ENCODE assay signal across 13 mouse cellular contexts in genomic region chr5:113791197-113792095, GRCm38 (mm10). TPM values are rescaled to one million over a fixed set of nuclear protein-coding genes. Genes with fewer than 3 reads are reported as not detected.
DNase-seq lines count a peak whose midpoint lies in the region; ATAC-seq lines count a peak whose summit lies in the region.
"Had no signal": no experiment of that assay in that cellular context is flagged by ENCODE, and none has a peak within 500 bp of the region (broad histone marks: within the 10 kb centered on the region; RNA-seq: fewer than 3 reads in every experiment).

No protein-coding gene starts in this region.

- no peak overlapping the region for H3K4me3 ChIP-seq in kidney, embryonic 14.5 days (ENCODE audit: low read length)
- no peak overlapping the region for H3K4me3 ChIP-seq in embryonic facial prominence, embryonic 10.5 days
- no peak overlapping the region for H3K4me3 ChIP-seq in liver, embryonic 15.5 days (replicated peaks)
- H3K4me3 ChIP-seq: gastrocnemius, adult 2 months; left cerebral cortex, adult 2 months had no signal

- H3K27me3 ChIP-seq in kidney, embryonic 14.5 days (ENCODE audit: control insufficient read depth, insufficient read depth, low read length), result no peaks in the 10 kb centered on the region
- H3K27me3 ChIP-seq in embryonic facial prominence, embryonic 10.5 days (replicated peaks; ENCODE audit: low read depth, poor library complexity, severe bottlenecking), result peaks cover 12% of the 10 kb centered on the region; the same call in 1 of the 2 replicates
- H3K27me3 ChIP-seq in liver, embryonic 15.5 days, result no peaks in the 10 kb centered on the region

- no peak overlapping the region for H3K4me2 ChIP-seq in kidney, embryonic 14.5 days (replicated peaks; ENCODE audit: low read depth, low read length)
- no peak overlapping the region for H3K4me2 ChIP-seq in liver, embryonic 15.5 days

- peaks cover 31% of the 10 kb centered on the region for H3K4me1 ChIP-seq in kidney, embryonic 14.5 days (ENCODE audit: control insufficient read depth, insufficient read depth, low read length)
- H3K4me1 ChIP-seq in embryonic facial prominence, embryonic 10.5 days, result peaks cover 84% of the 10 kb centered on the region
- H3K4me1 ChIP-seq in liver, embryonic 15.5 days (replicated peaks), result peaks cover 26% of the 10 kb centered on the region

- H3K27ac ChIP-seq in kidney, embryonic 14.5 days (ENCODE audit: low read depth, low read length), result peak overlapping the region; percentile 18; the same call in 1 of the 2 replicates
- H3K27ac ChIP-seq in embryonic facial prominence, embryonic 10.5 days (replicated peaks), result peak overlapping the region; percentile 61
- 0 out of 2 replicates have a peak overlapping the region, but pooled peaks have one; percentile 6 for H3K27ac ChIP-seq in liver, embryonic 15.5 days (replicated peaks)
- H3K27ac ChIP-seq: gastrocnemius, adult 2 months; left cerebral cortex, adult 2 months had no signal

- no peak for ATAC-seq in kidney, embryonic 14.5 days (ENCODE audit: low FRiP score, low TSS enrichment)
- no peak for ATAC-seq in liver, embryonic 15.5 days (ENCODE audit: insufficient read depth)

- no peaks in the 10 kb centered on the region for H3K9me3 ChIP-seq in kidney, embryonic 14.5 days (ENCODE audit: control insufficient read depth, low read length)
- H3K9me3 ChIP-seq in embryonic facial prominence, embryonic 10.5 days, result no peaks in the 10 kb centered on the region
- no peaks in the 10 kb centered on the region for H3K9me3 ChIP-seq in liver, embryonic 15.5 days (replicated peaks)
- H3K9me3 ChIP-seq: G1E had no signal

- peaks cover 5% of the 10 kb centered on the region; the same call in 1 of the 2 replicates for H3K36me3 ChIP-seq in kidney, embryonic 14.5 days (ENCODE audit: control insufficient read depth, insufficient read depth, low read length)
- H3K36me3 ChIP-seq in embryonic facial prominence, embryonic 10.5 days (replicated peaks), result peaks cover 34% of the 10 kb centered on the region
- no peaks in the 10 kb centered on the region for H3K36me3 ChIP-seq in liver, embryonic 15.5 days (replicated peaks)
- H3K36me3 ChIP-seq: G1E had no signal

- no peak overlapping the region for H3K9ac ChIP-seq in kidney, embryonic 14.5 days (ENCODE audit: low read depth, low read length)
- no peak overlapping the region for H3K9ac ChIP-seq in liver, embryonic 15.5 days

- DNase-seq in kidney, adult 18-20 months, result no peak
- no peak for DNase-seq in embryonic facial prominence, embryonic 10.5 days (ENCODE audit: low spot score)
- DNase-seq in kidney, postnatal 10 days, result peak; percentile 58
- DNase-seq in heart, postnatal 36 days, result no peak
- DNase-seq in layer of hippocampus, adult 9-11 months, result no peak
- no peak for DNase-seq in layer of hippocampus, postnatal 10 days (ENCODE audit: low spot score in 2 of 2)
- DNase-seq: cerebellum, adult 8-10 months; gastrocnemius, adult 2 months; right cerebral cortex, adult 18-20 months had no signal

- intact Hi-C loops in heart, postnatal 36 days (cut with DNase I), result no loop called here

- 77% methylated on average over 16 of the region's 16 CpGs for WGBS in kidney, embryonic 14.5 days
- 85% methylated on average over 16 of the region's 16 CpGs for WGBS in embryonic facial prominence, embryonic 10.5 days
- 54% methylated on average over 16 of the region's 16 CpGs for WGBS in liver, embryonic 15.5 days (ENCODE audit: insufficient replicate concordance)

RNA-seq across cellular contexts. Expression of gene Tmem119, which starts 8.9 kb away (rescaled TPM):
- 17.6 and 24.8 TPM in 2 replicates for polyA plus RNA-seq in kidney, embryonic 14.5 days (2014; fragmentation: Nextera tagmentation; extraction: Ambion mirVana)
- polyA plus RNA-seq in embryonic facial prominence, embryonic 10.5 days (2016; fragmentation: Nextera tagmentation; extraction: Ambion mirVana), result 72.7 and 83.3 TPM in 2 replicates
- polyA plus RNA-seq in liver, embryonic 15.5 days (2015; fragmentation: Nextera tagmentation; extraction: Ambion mirVana), result 4.0 and 4.2 TPM in 2 replicates
- 1 to 10 TPM; 5.6 to 5.9 TPM for total RNA-seq in heart, postnatal 36 days (2021)
- total RNA-seq in layer of hippocampus, postnatal 10 days (2021), result 10 to 100 TPM; 11.7 to 13.1 TPM

RNA-seq across cellular contexts. Expression of gene Iscu, which starts 18.9 kb away (rescaled TPM):
- 106 and 129 TPM in 2 replicates for polyA plus RNA-seq in kidney, embryonic 14.5 days (2014; fragmentation: Nextera tagmentation; extraction: Ambion mirVana)
- polyA plus RNA-seq in embryonic facial prominence, embryonic 10.5 days (2016; fragmentation: Nextera tagmentation; extraction: Ambion mirVana), result 99.7 and 103 TPM in 2 replicates
- polyA plus RNA-seq in liver, embryonic 15.5 days (2015; fragmentation: Nextera tagmentation; extraction: Ambion mirVana), result 79.1 and 85.3 TPM in 2 replicates
- 100 to 1,000 TPM; 164 to 172 TPM for total RNA-seq in heart, postnatal 36 days (2021)
- total RNA-seq in layer of hippocampus, postnatal 10 days (2021), result 10 to 100 TPM; 71.0 to 77.5 TPM

RNA-seq across cellular contexts. Expression of gene Sart3, which starts 19.1 kb away (rescaled TPM):
- 30.0 and 53.0 TPM in 2 replicates for polyA plus RNA-seq in kidney, embryonic 14.5 days (2014; fragmentation: Nextera tagmentation; extraction: Ambion mirVana)
- polyA plus RNA-seq in embryonic facial prominence, embryonic 10.5 days (2016; fragmentation: Nextera tagmentation; extraction: Ambion mirVana), result 79.0 and 80.9 TPM in 2 replicates
- polyA plus RNA-seq in liver, embryonic 15.5 days (2015; fragmentation: Nextera tagmentation; extraction: Ambion mirVana), result 17.5 and 20.7 TPM in 2 replicates
- 10 to 100 TPM; 12.4 to 16.6 TPM for total RNA-seq in heart, postnatal 36 days (2021)
- total RNA-seq in layer of hippocampus, postnatal 10 days (2021), result 10 to 100 TPM; 36.7 to 48.2 TPM

RNA-seq across cellular contexts. Expression of gene Selplg, which starts 41.0 kb away (rescaled TPM):
- 1.2 and 1.4 TPM in 2 replicates for polyA plus RNA-seq in kidney, embryonic 14.5 days (2014; fragmentation: Nextera tagmentation; extraction: Ambion mirVana)
- polyA plus RNA-seq in embryonic facial prominence, embryonic 10.5 days (2016; fragmentation: Nextera tagmentation; extraction: Ambion mirVana), result 0.58 and 0.83 TPM in 2 replicates
- 13.2 and 15.3 TPM in 2 replicates for polyA plus RNA-seq in liver, embryonic 15.5 days (2015; fragmentation: Nextera tagmentation; extraction: Ambion mirVana)
- total RNA-seq in heart, postnatal 36 days (2021), result 1 to 10 TPM; 3.1 to 4.6 TPM
- total RNA-seq in layer of hippocampus, postnatal 10 days (2021), result 10 to 100 TPM; 12.1 to 12.9 TPM

RNA-seq across cellular contexts. Expression of gene Ficd, which starts 55.8 kb away (rescaled TPM):
- 2.2 and 4.3 TPM in 2 replicates for polyA plus RNA-seq in kidney, embryonic 14.5 days (2014; fragmentation: Nextera tagmentation; extraction: Ambion mirVana)
- polyA plus RNA-seq in embryonic facial prominence, embryonic 10.5 days (2016; fragmentation: Nextera tagmentation; extraction: Ambion mirVana), result 3.6 and 4.0 TPM in 2 replicates
- polyA plus RNA-seq in liver, embryonic 15.5 days (2015; fragmentation: Nextera tagmentation; extraction: Ambion mirVana), result 2.6 and 2.8 TPM in 2 replicates
- total RNA-seq in heart, postnatal 36 days (2021), result 1 to 10 TPM; 7.2 to 8.1 TPM
- total RNA-seq in layer of hippocampus, postnatal 10 days (2021), result 1 to 10 TPM; 8.2 to 9.4 TPM

Comparison
In these comparisons a context has a peak if more than half of its experiments do, and no peak if none do; other contexts are left out.
1. H3K27ac ChIP-seq: peak in every context shown above with its lines; median percentile 61 in embryonic facial prominence, embryonic 10.5 days; 18 in kidney, embryonic 14.5 days; 6 in liver, embryonic 15.5 days.